Mouse (Mus musculus): ENCODE results near the gene Csf2rb2. TPM values are rescaled to one million over a fixed set of nuclear protein-coding genes. Genes with fewer than 3 reads are reported as not detected.

The Csf2rb2 gene
- polyA plus RNA-seq, 2 experiments = 1.2 to 1.9 TPM

GRCm38 (mm10) chr15:78254751-78255150 is 50.8 kb downstream of the Csf2rb2 start:
- Histone ChIP-seq H3K27me3 (ENCODE audit: control insufficient read depth, insufficient read depth, low read length) (no peaks in the 10 kb centered on the region), H3K9ac (replicated peaks) (no peak overlapping the region), H3K4me1 (replicated peaks; ENCODE audit: control insufficient read depth in 2 of 2, insufficient read depth in 2 of 2, low read length in 1 of 2) (peaks cover 2 to 13% of the 10 kb centered on the region in 2 experiments; a peak in 3 of 4 replicates), H3K36me3 (replicated peaks; ENCODE audit: control insufficient read depth, insufficient read depth, low read depth) (no peaks in the 10 kb centered on the region), H3K27ac (no peak overlapping the region), H3K4me2 (ENCODE audit: low read depth) (no peak overlapping the region), H3K4me3 (ENCODE audit: insufficient read depth in 1 of 2, low read depth in 2 of 2, low read length in 2 of 2) (no peak overlapping the region), H3K9me3 (ENCODE audit: control insufficient read depth, low read length) (no peaks in the 10 kb centered on the region)
- 19% methylated on average over 20 of the region's 20 CpGs for WGBS (ENCODE audit: insufficient replicate concordance)
- ATAC-seq (ENCODE audit: insufficient read depth) (no peak), DNase-seq (ENCODE audit: low read depth in 3 of 3, low spot score in 3 of 3) (no peak)
- TF ChIP-seq CTCF (IDR thresholded peaks at IDR 0.05; ENCODE audit: low read depth) (peak; percentile 58), EP300 (IDR thresholded peaks at IDR 0.05; ENCODE audit: low read depth) (no peak)

DNA sequence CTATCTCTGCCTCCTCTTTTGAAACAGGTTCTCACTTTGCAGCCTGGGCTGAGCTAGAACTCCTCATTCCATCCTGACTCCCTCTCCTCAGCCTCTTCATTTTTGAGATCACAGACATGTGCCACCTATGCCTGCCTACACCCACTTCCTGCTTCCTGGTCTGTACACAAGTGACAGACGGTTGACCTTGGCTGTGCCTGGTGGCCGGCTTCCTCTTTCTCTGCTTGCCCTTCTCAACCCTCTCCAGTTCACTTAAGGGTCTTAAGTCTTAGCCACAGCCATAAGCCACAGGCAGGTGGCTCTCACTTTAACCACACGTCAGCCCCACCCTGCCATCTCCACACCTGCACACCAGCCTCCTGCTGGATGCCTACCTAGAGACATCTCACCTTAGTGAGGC is 57.1 kb downstream of the Csf2rb2 start:
- WGBS (ENCODE audit: insufficient replicate concordance) = 14% methylated on average over 3 of the region's 3 CpGs
- H3K4me3 ChIP-seq (ENCODE audit: insufficient read depth in 1 of 2, low read depth in 2 of 2, low read length in 2 of 2) = no peak overlapping the region
- H3K4me1 ChIP-seq (replicated peaks; ENCODE audit: control insufficient read depth in 2 of 2, insufficient read depth in 2 of 2, low read length in 1 of 2) = no peaks in the 10 kb centered on the region
- TF ChIP-seq CTCF (IDR thresholded peaks at IDR 0.05; ENCODE audit: low read depth) (no peak), EP300 (IDR thresholded peaks at IDR 0.05; ENCODE audit: low read depth) (no peak)
- H3K9me3 ChIP-seq (ENCODE audit: control insufficient read depth, low read length) = no peaks in the 10 kb centered on the region
- H3K9ac ChIP-seq (replicated peaks) = no peak overlapping the region
- no peak overlapping the region for H3K4me2 ChIP-seq (ENCODE audit: low read depth)
- H3K27me3 ChIP-seq (ENCODE audit: control insufficient read depth, insufficient read depth, low read length) = no peaks in the 10 kb centered on the region
- ATAC-seq (ENCODE audit: insufficient read depth) (no peak), DNase-seq (ENCODE audit: low read depth in 3 of 3, low spot score in 3 of 3) (no peak)
- no peak overlapping the region for H3K27ac ChIP-seq
- H3K36me3 ChIP-seq (replicated peaks; ENCODE audit: control insufficient read depth, insufficient read depth, low read depth) = no peaks in the 10 kb centered on the region

- no peak for DNase-seq (ENCODE audit: low read depth in 3 of 3, low spot score in 3 of 3)
Observed at GRCm38 (mm10) chr15:78247659-78248058, 57.9 kb downstream of the Csf2rb2 start.

GRCm38 (mm10) chr15:78246143-78247116 is 59.1 kb downstream of the Csf2rb2 start:
- no peak overlapping the region for H3K4me3 ChIP-seq (ENCODE audit: insufficient read depth in 1 of 2, low read depth in 2 of 2, low read length in 2 of 2)
- H3K9ac ChIP-seq (replicated peaks) = no peak overlapping the region; the same call in 1 of the 2 replicates

More at GRCm38 (mm10) chr15:78247659-78248058, 57.9 kb downstream of the Csf2rb2 start:
- no peak overlapping the region for H3K4me3 ChIP-seq (ENCODE audit: insufficient read depth in 1 of 2, low read depth in 2 of 2, low read length in 2 of 2)
- no peaks in the 10 kb centered on the region for H3K27me3 ChIP-seq (ENCODE audit: control insufficient read depth, insufficient read depth, low read length)
- H3K4me1 ChIP-seq (replicated peaks; ENCODE audit: control insufficient read depth in 2 of 2, insufficient read depth in 2 of 2, low read length in 1 of 2) = no peaks in the 10 kb centered on the region
- ATAC-seq (ENCODE audit: insufficient read depth) = no peak
- WGBS (ENCODE audit: insufficient replicate concordance) = 26% methylated on average over 2 of the region's 2 CpGs
- no peak overlapping the region for H3K9ac ChIP-seq (replicated peaks)
- no peak overlapping the region for H3K27ac ChIP-seq
- TF ChIP-seq CTCF (IDR thresholded peaks at IDR 0.05; ENCODE audit: low read depth) (no peak), EP300 (IDR thresholded peaks at IDR 0.05; ENCODE audit: low read depth) (no peak)
- H3K4me2 ChIP-seq (ENCODE audit: low read depth) = no peak overlapping the region
- no peaks in the 10 kb centered on the region for H3K36me3 ChIP-seq (replicated peaks; ENCODE audit: control insufficient read depth, insufficient read depth, low read depth)
- no peaks in the 10 kb centered on the region for H3K9me3 ChIP-seq (ENCODE audit: control insufficient read depth, low read length)

More at GRCm38 (mm10) chr15:78246143-78247116, 59.1 kb downstream of the Csf2rb2 start:
- Histone ChIP-seq H3K36me3 (replicated peaks; ENCODE audit: control insufficient read depth, insufficient read depth, low read depth) (no peaks in the 10 kb centered on the region), H3K9me3 (ENCODE audit: control insufficient read depth, low read length) (no peaks in the 10 kb centered on the region), H3K4me1 (replicated peaks; ENCODE audit: control insufficient read depth in 2 of 2, insufficient read depth in 2 of 2, low read length in 1 of 2) (no peaks in the 10 kb centered on the region), H3K4me2 (ENCODE audit: low read depth) (no peak overlapping the region), H3K27me3 (ENCODE audit: control insufficient read depth, insufficient read depth, low read length) (no peaks in the 10 kb centered on the region), H3K27ac (no peak overlapping the region)
- 57% methylated on average over 18 of the region's 18 CpGs for WGBS (ENCODE audit: insufficient replicate concordance)
- ATAC-seq (ENCODE audit: insufficient read depth) = no peak
- DNase-seq (ENCODE audit: low read depth in 3 of 3, low spot score in 3 of 3) = no peak
- TF ChIP-seq CTCF (IDR thresholded peaks at IDR 0.05; ENCODE audit: low read depth) = no peak
- no peak for TF ChIP-seq EP300 (IDR thresholded peaks at IDR 0.05; ENCODE audit: low read depth)

Measured in liver, embryonic 14.5 days (tissue).